ENCODE assay signal across 17 mouse cellular contexts in genomic region chr19:29287863-29288262, GRCm38 (mm10). TPM values are rescaled to one million over a fixed set of nuclear protein-coding genes. Genes with fewer than 3 reads are reported as not detected.
A peak's percentile ranks its signal among the peaks of the same experiment; 100 is the strongest.
DNase-seq lines count a peak whose midpoint lies in the region; ATAC-seq and TF ChIP-seq lines count a peak whose summit lies in the region.
"Had no signal": no experiment of that assay in that cellular context is flagged by ENCODE, and none has a peak within 500 bp of the region (broad histone marks: within the 10 kb centered on the region; RNA-seq: fewer than 3 reads in every experiment).

No protein-coding gene starts in this region.

- peak; percentile 50 for TF ChIP-seq CTCF in gastrocnemius, adult 2 months (IDR thresholded peaks at IDR 0.05)
- 0 out of 2 replicates have a peak, but pooled peaks have one; percentile 4 for TF ChIP-seq CTCF in lung, embryonic 14.5 days (IDR thresholded peaks at IDR 0.05; ENCODE audit: low read depth)

- DNase-seq in gastrocnemius, adult 2 months: no peak
- DNase-seq in gastrocnemius, postnatal 10 days: no peak
- DNase-seq in lung, embryonic 14.5 days: no peak
- DNase-seq in lung, postnatal 36 days: no peak
- peak; percentile 73 for DNase-seq in embryo, embryonic 10.5 days (ENCODE audit: low spot score)
- no peak for DNase-seq in thymus, adult 18-20 months
- DNase-seq in cerebellum, postnatal 25 days: no peak
- DNase-seq: cerebellum, postnatal 14 days; heart, adult 11 months; layer of hippocampus, adult 9-11 months; liver, embryonic 13.5 days; thymus, postnatal 4 days had no signal

- no peaks in the 10 kb centered on the region for H3K27me3 ChIP-seq in lung, embryonic 14.5 days (ENCODE audit: insufficient read depth, low read length)
- H3K27me3 ChIP-seq: liver, embryonic 13.5 days; neural tube, embryonic 12.5 days had no signal

- ATAC-seq in lung, embryonic 14.5 days (ENCODE audit: insufficient read depth): no peak
- ATAC-seq: lung, postnatal 0 days had no signal

- intact Hi-C loops in gastrocnemius, adult 2 months (cut with DNase I): no loop called here

- no peaks in the 10 kb centered on the region for H3K9me3 ChIP-seq in lung, embryonic 14.5 days (ENCODE audit: low read depth, low read length)
- H3K9me3 ChIP-seq: liver, embryonic 13.5 days; neural tube, embryonic 12.5 days had no signal

- H3K9ac ChIP-seq in lung, embryonic 14.5 days: no peak overlapping the region
- H3K9ac ChIP-seq: liver, embryonic 13.5 days; neural tube, embryonic 12.5 days had no signal

- no peaks in the 10 kb centered on the region for H3K4me1 ChIP-seq in lung, embryonic 14.5 days (ENCODE audit: insufficient read depth)
- H3K4me1 ChIP-seq: liver, embryonic 13.5 days had no signal

- no peak overlapping the region for H3K4me3 ChIP-seq in gastrocnemius, adult 2 months
- no peak overlapping the region for H3K4me3 ChIP-seq in lung, embryonic 14.5 days (ENCODE audit: low read depth, low read length)
- H3K4me3 ChIP-seq: liver, embryonic 13.5 days; neural tube, embryonic 12.5 days had no signal

- peaks cover 27% of the 10 kb centered on the region for H3K36me3 ChIP-seq in lung, embryonic 14.5 days (ENCODE audit: insufficient read depth)

- no peak overlapping the region for H3K4me2 ChIP-seq in lung, embryonic 14.5 days
- H3K4me2 ChIP-seq: liver, embryonic 13.5 days; neural tube, embryonic 12.5 days had no signal

- H3K27ac ChIP-seq in gastrocnemius, adult 2 months: peak overlapping the region; percentile 53
- no peak overlapping the region for H3K27ac ChIP-seq in lung, embryonic 14.5 days (ENCODE audit: low read depth)
- H3K27ac ChIP-seq: liver, embryonic 13.5 days; neural tube, embryonic 12.5 days had no signal

- WGBS in lung, embryonic 14.5 days: 69% methylated on average over 8 of the region's 8 CpGs

RNA-seq across cellular contexts. Expression of gene Jak2, which starts 36.2 kb away (rescaled TPM):
- 10 to 100 TPM; 19.9 to 34.9 TPM for total RNA-seq in gastrocnemius, adult 2 months (2021)
- 10 to 100 TPM; 16.6 to 19.2 TPM for total RNA-seq in gastrocnemius, postnatal 10 days (2021)
- 10.9 and 11.6 TPM in 2 replicates for polyA plus RNA-seq in lung, embryonic 14.5 days (2014; fragmentation: Nextera tagmentation; extraction: Ambion mirVana)

RNA-seq across cellular contexts. Expression of gene Insl6, which starts 37.3 kb away (rescaled TPM):
- total RNA-seq in gastrocnemius, adult 2 months (2021): not detected
- 1 to 10 TPM in 1 of 2 experiments, under 1 TPM in 1; 0.65 to 1.2 TPM for total RNA-seq in gastrocnemius, postnatal 10 days (2021)
- polyA plus RNA-seq in lung, embryonic 14.5 days (2014; fragmentation: Nextera tagmentation; extraction: Ambion mirVana): 1.8 and 2.6 TPM in 2 replicates

RNA-seq across cellular contexts. Expression of gene Rln1, which starts 46.6 kb away (rescaled TPM):
- not detected for total RNA-seq in gastrocnemius, adult 2 months (2021)
- total RNA-seq in gastrocnemius, postnatal 10 days (2021): not detected
- not detected in 2 replicates for polyA plus RNA-seq in lung, embryonic 14.5 days (2014; fragmentation: Nextera tagmentation; extraction: Ambion mirVana)
- total RNA-seq: adrenal gland, postnatal 4 days; megakaryocyte, adult 5-6 weeks had no signal
- polyA plus RNA-seq: limb, embryonic 11.5 days; liver, embryonic 13.5 days had no signal
